Mouse (Mus musculus) urinary bladder, postnatal 4 days (tissue): ENCODE data around the gene Fahd1.

Experiments
- DNase-seq, 2 experiments: peaks; one replicate each; pipeline ENCODE4 v3.0.0; 2021 to 2022; ENCODE audit warnings: low spot score in 2 of 2

Gene Fahd1

GRCm38 (mm10) chr17:24847386-24847785 lies 2.8 kb downstream of the Fahd1 start:
- DNase-seq: no peak

- no peak for DNase-seq
These were observed 5.6 kb downstream of the Fahd1 start for GRCm38 (mm10) chr17:24844525-24844924.

GRCm38 (mm10) chr17:24842631-24843030 lies 7.5 kb downstream of the Fahd1 start:
- DNase-seq: no peak

- no peak for DNase-seq
These were observed 9.0 kb downstream of the Fahd1 start for GRCm38 (mm10) chr17:24841133-24841532.

- DNase-seq: no peak
These were observed 9.8 kb downstream of the Fahd1 start for GRCm38 (mm10) chr17:24840341-24840740.

- no peak for DNase-seq
These were observed 10.3 kb downstream of the Fahd1 start, which contains the start of gene Hagh for GRCm38 (mm10) chr17:24839842-24840241. Gene Hagh, plus strand, starts transcription at chr17:24840143.

- no peak for DNase-seq
These were observed 28.5 kb downstream of the Fahd1 start for GRCm38 (mm10) chr17:24821351-24822280.

GRCm38 (mm10) chr17:24819469-24819868 lies 30.7 kb downstream of the Fahd1 start:
- DNase-seq: no peak

- no peak for DNase-seq
These were observed 32.0 kb downstream of the Fahd1 start for GRCm38 (mm10) chr17:24818172-24818571.

GRCm38 (mm10) chr17:24817503-24817902 lies 32.7 kb downstream of the Fahd1 start:
- no peak for DNase-seq

GRCm38 (mm10) chr17:24815256-24815655 lies 34.9 kb downstream of the Fahd1 start:
- no peak for DNase-seq

- DNase-seq: no peak
These were observed 37.9 kb downstream of the Fahd1 start for GRCm38 (mm10) chr17:24812215-24812614.

GRCm38 (mm10) chr17:24811211-24811610 lies 39.0 kb downstream of the Fahd1 start:
- no peak for DNase-seq

GRCm38 (mm10) chr17:24803952-24804951 lies 45.9 kb downstream of the Fahd1 start, which contains the start of gene Meiob:
Gene Meiob, plus strand, starts transcription at chr17:24804289.
- DNase-seq: peak; percentile 43 to 75

- no peak for DNase-seq
These were observed 49.6 kb downstream of the Fahd1 start for GRCm38 (mm10) chr17:24800524-24800923.

- DNase-seq: no peak
These were observed 50.7 kb downstream of the Fahd1 start for GRCm38 (mm10) chr17:24799476-24799875.
